Mouse (Mus musculus) embryonic fibroblast, embryonic 13.5 days (primary cell): ENCODE data around the gene Enpp7. TPM values are rescaled to one million over a fixed set of nuclear protein-coding genes. Genes with fewer than 3 reads are reported as not detected.

Source experiments
- H3K27ac ChIP-seq: 2 replicates; pipeline ENCODE4 v1.5.1; 2012; ENCODE audit warnings: low read length, control low read depth, inconsistent platforms; ENCODE audit not compliant: insufficient read depth
- H3K4me1 ChIP-seq: 2 replicates; pipeline ENCODE4 v1.6.1; 2011; ENCODE audit warnings: low read length; ENCODE audit not compliant: control insufficient read depth, insufficient read depth
- H3K4me3 ChIP-seq: 2 replicates; pipeline ENCODE4 v1.5.1; 2011; ENCODE audit warnings: mild to moderate bottlenecking, control low read depth, low read length; ENCODE audit not compliant: insufficient read depth
- CTCF ChIP-seq: IDR thresholded peaks from 2 replicates; pipeline ENCODE4 v1.5.1; 2011; ENCODE audit warnings: mild to moderate bottlenecking, control low read depth, low read length, moderate library complexity, borderline replicate concordance; ENCODE audit not compliant: insufficient read depth
- POLR2A ChIP-seq: IDR thresholded peaks from 2 replicates; pipeline ENCODE4 v1.6.1; 2011; ENCODE audit warnings: low read depth, mild to moderate bottlenecking, control low read depth, low read length, moderate library complexity
- polyA plus RNA-seq: library from polyadenylated mRNA; stranded (reverse); fragments of >200 nt; gene quantifications from 2 replicates; pipeline ENCODE4 v1.2.4, GENCODE M21; 2011; ENCODE audit warnings: low read depth; ENCODE audit not compliant: missing spikeins, insufficient read length

Gene Enpp7
- polyA plus RNA-seq, 1 experiment = not detected

DNA sequence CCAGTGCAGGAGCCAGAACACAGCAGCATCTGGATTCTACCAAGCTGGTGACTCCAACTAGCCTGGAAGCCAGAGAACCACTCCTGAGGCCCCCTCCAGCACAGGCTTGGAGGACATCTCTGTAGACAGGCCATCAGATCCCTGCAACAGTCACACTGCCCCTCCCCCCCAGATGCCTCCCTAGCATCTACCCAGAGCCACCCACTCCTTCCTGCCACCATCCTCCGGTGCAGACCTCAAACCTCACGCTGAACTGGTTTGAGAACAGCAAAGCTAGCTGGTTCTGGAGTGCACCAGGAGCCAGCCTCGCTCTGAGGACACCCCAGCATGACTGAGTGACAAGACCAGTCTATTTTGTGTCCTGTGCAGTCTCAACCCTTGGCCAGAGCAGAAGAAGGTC lies 4.8 kb downstream of the Enpp7 start:
- no peaks in the 10 kb centered on the region for H3K4me1 ChIP-seq
- no peak overlapping the region for H3K4me3 ChIP-seq
- H3K27ac ChIP-seq = no peak overlapping the region
- TF ChIP-seq POLR2A (no peak), CTCF (no peak)

GRCm38 (mm10) chr11:118995448-118995847 lies 7.5 kb downstream of the Enpp7 start:
- H3K4me3 ChIP-seq = no peak overlapping the region
- no peak for TF ChIP-seq CTCF
- TF ChIP-seq POLR2A = no peak
- H3K4me1 ChIP-seq = no peaks in the 10 kb centered on the region
- H3K27ac ChIP-seq = no peak overlapping the region

GRCm38 (mm10) chr11:118997182-118997581 lies 9.2 kb downstream of the Enpp7 start:
- Histone ChIP-seq H3K27ac (no peak overlapping the region), H3K4me3 (no peak overlapping the region), H3K4me1 (no peaks in the 10 kb centered on the region)
- no peak for TF ChIP-seq POLR2A

DNA sequence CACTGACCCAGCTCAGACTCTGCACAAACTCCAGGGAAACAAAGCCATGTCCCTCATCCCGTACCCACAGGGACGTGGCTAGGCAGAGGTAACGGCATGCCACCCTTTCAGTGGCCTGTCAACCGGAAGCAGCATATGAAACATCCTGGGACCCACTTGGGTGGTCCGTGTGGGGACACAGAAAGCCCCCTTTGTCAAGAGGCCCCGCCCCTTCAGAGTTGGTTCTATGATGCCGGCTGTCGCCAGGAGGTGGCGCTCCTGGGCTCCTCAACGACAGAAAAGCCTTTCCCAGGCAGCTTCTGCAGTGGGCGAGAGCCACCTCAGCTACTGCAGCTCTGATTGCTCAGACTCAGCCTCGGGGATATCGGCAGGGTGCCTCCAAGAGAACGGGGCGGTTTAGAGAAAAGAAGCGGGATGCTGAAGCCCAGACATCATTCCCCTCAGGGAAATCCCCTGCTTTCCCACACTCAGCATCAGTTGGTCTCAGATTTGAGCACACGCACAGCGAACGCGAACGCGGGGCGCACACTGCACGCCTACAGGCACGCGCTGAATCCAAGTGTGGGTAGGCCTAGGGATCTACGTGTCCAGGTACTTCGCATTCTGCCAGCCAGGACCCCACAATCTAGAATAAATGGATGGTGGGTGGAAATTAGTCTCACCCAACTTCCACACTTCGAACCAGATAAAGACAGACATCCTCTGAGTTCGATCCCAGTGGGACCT lies 10.7 kb downstream of the Enpp7 start:
- Histone ChIP-seq H3K4me1 (no peaks in the 10 kb centered on the region), H3K4me3 (no peak overlapping the region), H3K27ac (no peak overlapping the region)
- TF ChIP-seq POLR2A = no peak
- peak; percentile 42 for TF ChIP-seq CTCF

DNA sequence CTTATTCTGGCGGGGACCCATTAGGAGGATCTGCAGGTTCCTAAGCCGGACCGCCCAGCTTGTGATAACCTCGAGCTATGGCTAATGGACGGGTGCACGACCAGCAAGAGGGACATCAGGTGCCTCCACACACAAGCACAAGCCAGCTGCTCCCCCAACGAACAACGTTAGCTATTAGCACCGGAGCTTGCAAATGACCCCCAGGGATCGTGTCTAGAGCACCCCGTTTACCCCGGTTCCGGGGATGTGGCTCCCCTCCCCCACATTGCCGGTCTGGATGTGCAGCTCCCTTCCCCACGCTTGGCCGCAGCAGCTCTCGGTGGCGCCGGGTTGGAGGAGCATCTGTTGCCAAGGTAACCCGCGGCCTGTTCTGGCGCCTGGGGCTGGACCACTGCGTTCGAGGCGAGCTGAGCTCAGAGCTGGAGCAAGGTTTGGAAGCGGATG lies 11.4 kb downstream of the Enpp7 start:
- no peak for TF ChIP-seq POLR2A
- TF ChIP-seq CTCF = no peak
- H3K27ac ChIP-seq = no peak overlapping the region
- no peaks in the 10 kb centered on the region for H3K4me1 ChIP-seq
- H3K4me3 ChIP-seq = no peak overlapping the region

DNA sequence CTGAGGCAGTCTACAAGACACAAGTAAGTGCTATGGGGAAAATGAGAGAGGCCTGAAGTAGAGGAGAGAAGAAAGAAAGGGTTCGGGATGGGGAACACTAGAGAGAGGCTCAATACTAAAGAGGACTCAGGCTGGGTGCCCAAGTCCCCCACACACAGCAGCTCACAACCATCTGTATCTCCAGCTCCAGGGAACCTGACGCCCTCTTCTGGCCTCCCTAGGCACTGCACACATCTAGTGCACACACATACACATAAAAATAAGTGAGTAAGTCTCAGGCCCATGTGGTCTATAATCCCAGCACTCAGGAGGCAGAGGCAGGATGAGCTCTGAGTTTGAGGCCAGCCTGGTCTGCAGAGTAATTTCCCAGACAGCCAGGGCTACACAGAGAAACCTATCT lies 12.9 kb downstream of the Enpp7 start:
- no peak overlapping the region for H3K4me3 ChIP-seq
- no peak overlapping the region for H3K27ac ChIP-seq
- no peaks in the 10 kb centered on the region for H3K4me1 ChIP-seq
- TF ChIP-seq POLR2A (no peak), CTCF (no peak)

GRCm38 (mm10) chr11:119001493-119002128 lies 13.6 kb downstream of the Enpp7 start:
- Histone ChIP-seq H3K4me3 (no peak overlapping the region), H3K27ac (no peak overlapping the region), H3K4me1 (no peaks in the 10 kb centered on the region)
- no peak for TF ChIP-seq POLR2A
- no peak for TF ChIP-seq CTCF

DNA sequence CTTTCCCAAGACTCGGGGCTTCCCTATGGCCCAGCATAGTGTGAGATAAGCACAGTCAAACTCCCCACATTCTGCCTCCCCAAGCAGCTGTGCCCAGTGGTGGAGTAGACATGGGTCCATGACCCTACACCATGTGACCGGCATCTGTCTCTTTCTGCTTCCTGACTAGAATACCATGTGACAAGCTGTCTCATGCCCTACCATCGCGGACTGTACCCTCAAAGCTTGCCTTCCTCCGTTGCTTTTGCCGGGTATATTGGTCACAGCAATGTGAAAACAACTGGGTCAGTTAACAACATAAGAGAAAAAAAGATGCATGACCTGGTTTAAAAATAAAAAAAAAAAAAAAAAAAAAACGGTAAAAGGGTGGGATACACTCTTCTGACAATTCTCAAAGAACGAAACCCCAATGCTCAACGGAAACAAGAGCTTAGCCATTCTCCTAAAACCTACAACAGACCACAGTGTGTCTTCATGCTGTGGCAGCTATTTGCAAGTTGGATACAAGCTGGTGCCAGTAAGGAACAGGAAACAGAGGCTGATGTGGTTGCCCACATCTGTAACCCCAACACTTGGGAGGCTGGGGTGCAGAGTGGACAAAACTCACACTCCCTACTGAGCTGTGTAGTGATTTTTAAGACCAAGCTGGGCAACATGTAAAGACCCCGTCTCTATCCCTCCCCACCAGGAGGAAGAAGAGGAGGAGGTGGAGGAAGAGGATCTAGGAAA lies 17.7 kb downstream of the Enpp7 start:
- Histone ChIP-seq H3K4me3 (no peak overlapping the region), H3K27ac (no peak overlapping the region), H3K4me1 (no peaks in the 10 kb centered on the region)
- TF ChIP-seq CTCF (no peak), POLR2A (no peak)

GRCm38 (mm10) chr11:119006462-119006861 lies 18.5 kb downstream of the Enpp7 start:
- no peak overlapping the region for H3K27ac ChIP-seq
- TF ChIP-seq CTCF (no peak), POLR2A (no peak)
- no peaks in the 10 kb centered on the region for H3K4me1 ChIP-seq
- H3K4me3 ChIP-seq = no peak overlapping the region
